Mouse (Mus musculus) lung, postnatal 0 days (tissue): ENCODE data around the gene 3110082I17Rik. TPM values are rescaled to one million over a fixed set of nuclear protein-coding genes. Genes with fewer than 3 reads are reported as not detected.

ENCODE experiments used
- ATAC-seq: fragments of 200-750 bp; cut with Nextera tagmentation; 2 replicates; pipeline ENCODE4 v1.8.0; 2017; ENCODE audit warnings: moderate library complexity
- DNase-seq: peaks from one replicate; pipeline ENCODE4 v3.0.0-alpha.2; 2016; ENCODE audit warnings: low spot score
- H3K27ac ChIP-seq: fragments of 300-500 bp; sonication (generic); 2 replicates; pipeline ENCODE4 v1.5.1; 2014; ENCODE audit warnings: antibody characterized with exemption, mild to moderate bottlenecking, low read length, mixed read lengths
- H3K27me3 ChIP-seq: fragments of 300-500 bp; sonication (generic); replicated peaks from 2 replicates; pipeline ENCODE4 v1.6.1; 2014; ENCODE audit warnings: low read length, mixed read lengths; ENCODE audit not compliant: insufficient read depth
- H3K36me3 ChIP-seq: fragments of 300-500 bp; sonication (generic); 2 replicates; pipeline ENCODE4 v1.6.1; 2014; ENCODE audit warnings: low read length, mixed read lengths; ENCODE audit not compliant: insufficient read depth
- H3K4me1 ChIP-seq: fragments of 300-500 bp; sonication (generic); 2 replicates; pipeline ENCODE4 v1.6.1; 2014; ENCODE audit warnings: antibody characterized with exemption, low read depth, low read length, mixed read lengths; ENCODE audit not compliant: insufficient read depth
- H3K4me2 ChIP-seq: fragments of 300-500 bp; sonication (generic); replicated peaks from 2 replicates; pipeline ENCODE4 v1.6.1; 2014; ENCODE audit warnings: low read depth, mild to moderate bottlenecking, low read length, moderate library complexity, mixed read lengths
- H3K4me3 ChIP-seq: fragments of 300-500 bp; sonication (generic); 2 replicates; pipeline ENCODE4 v1.5.1; 2014; ENCODE audit warnings: low read depth, low read length
- H3K9ac ChIP-seq: fragments of 300-500 bp; sonication (generic); replicated peaks from 2 replicates; pipeline ENCODE4 v1.6.1; 2014; ENCODE audit warnings: low read depth, mild to moderate bottlenecking
- H3K9me3 ChIP-seq: fragments of 300-500 bp; sonication (generic); 2 replicates; pipeline ENCODE4 v1.6.1; 2016; ENCODE audit warnings: low read length, mixed read lengths
- CTCF ChIP-seq: IDR thresholded peaks from 2 replicates; pipeline ENCODE4 v1.5.1; 2016; ENCODE audit warnings: antibody characterized with exemption, mild to moderate bottlenecking
- EP300 ChIP-seq: IDR thresholded peaks from 2 replicates; pipeline ENCODE4 v1.6.1; 2016; ENCODE audit warnings: antibody characterized with exemption, mild to moderate bottlenecking, control low read depth
- WGBS: fragments of 180-500 bp; shearing (Covaris S2); extraction: QIAGEN DNeasy Blood & Tissue Kit; methylation state at CpG from one replicate; pipeline ENCODE4 v1.1.7; 2014; 5-methylcytosine and 5-hydroxymethylcytosine counted together
- polyA plus RNA-seq: library from polyadenylated mRNA; unstranded; fragments of >200 nt; fragmentation: Nextera tagmentation; extraction: Ambion mirVana; gene quantifications from 2 replicates; pipeline ENCODE4 v1.2.1, GENCODE M21; 2015

The 3110082I17Rik gene
- polyA plus RNA-seq, 1 experiment from 2014 or later = 16.1 TPM

- Histone ChIP-seq H3K4me1 (peaks cover 9% of the 10 kb centered on the region; the same call in 1 of the 2 replicates), H3K9ac (no peak overlapping the region), H3K27me3 (no peaks in the 10 kb centered on the region), H3K9me3 (no peaks in the 10 kb centered on the region), H3K4me2 (peak overlapping the region; percentile 33; the same call in 1 of the 2 replicates), H3K4me3 (no peak overlapping the region), H3K36me3 (no peaks in the 10 kb centered on the region), H3K27ac (peak overlapping the region; percentile 86)
- no peak for TF ChIP-seq CTCF
- TF ChIP-seq EP300 = no peak
- ATAC-seq (no peak), DNase-seq (peak; percentile 24)
- WGBS = 39% methylated on average over 7 of the region's 7 CpGs
Measured at GRCm38 (mm10) chr5:139363858-139364257, 96.5 kb downstream of the 3110082I17Rik start.

DNA sequence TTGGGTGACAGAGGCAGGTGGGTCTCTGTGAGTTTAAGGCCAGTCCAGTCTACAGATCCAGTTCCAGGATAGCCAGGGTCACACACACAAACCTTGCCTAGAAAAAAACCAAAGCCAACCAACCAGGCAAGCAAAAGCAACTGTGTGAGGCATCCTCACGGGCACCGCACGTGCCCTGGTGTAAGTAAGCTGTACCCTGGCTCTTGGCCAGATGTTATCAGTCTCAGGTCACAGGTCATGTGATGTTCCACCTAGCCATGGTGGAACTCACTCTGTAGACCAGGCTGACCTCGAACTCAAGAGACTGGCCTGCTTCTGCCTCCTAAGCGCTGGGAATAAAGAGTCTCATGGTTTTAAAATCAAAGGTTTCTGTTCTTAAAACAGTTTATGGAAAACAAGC is 101.1 kb downstream of the 3110082I17Rik start:
- no peak overlapping the region for H3K4me2 ChIP-seq
- DNase-seq = no peak
- H3K4me3 ChIP-seq = no peak overlapping the region
- no peak overlapping the region for H3K9ac ChIP-seq
- no peak overlapping the region for H3K27ac ChIP-seq
- no peaks in the 10 kb centered on the region for H3K36me3 ChIP-seq
- peaks cover under 1% of the 10 kb centered on the region; the same call in 1 of the 2 replicates for H3K4me1 ChIP-seq
- no peak for ATAC-seq
- H3K27me3 ChIP-seq = no peaks in the 10 kb centered on the region
- no peak for TF ChIP-seq EP300
- TF ChIP-seq CTCF = no peak
- H3K9me3 ChIP-seq = no peaks in the 10 kb centered on the region
- 87% methylated on average over 5 of the region's 5 CpGs for WGBS

DNA sequence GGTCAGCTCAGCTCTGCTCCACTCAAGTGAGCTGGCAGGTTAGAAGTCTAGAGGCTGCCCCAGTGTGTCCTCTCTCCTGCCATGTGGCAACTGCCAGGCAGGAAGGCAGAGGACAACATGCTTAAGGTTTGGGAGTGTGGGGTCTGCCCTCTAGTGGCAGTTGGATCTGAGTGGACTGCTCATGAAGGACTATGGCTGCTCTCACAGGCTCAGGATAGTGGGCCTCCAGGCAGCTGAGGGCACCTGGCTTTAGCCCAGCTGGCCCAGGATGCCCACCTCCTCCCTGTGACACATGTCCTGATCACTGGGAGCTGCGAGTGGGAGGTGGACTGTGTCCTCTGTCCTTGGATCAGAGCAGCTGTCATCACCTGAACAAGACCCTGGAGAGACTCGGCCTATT is 101.7 kb downstream of the 3110082I17Rik start:
- WGBS = 73% methylated on average over 2 of the region's 2 CpGs
- Histone ChIP-seq H3K27ac (no peak overlapping the region), H3K4me2 (no peak overlapping the region), H3K4me3 (no peak overlapping the region), H3K9ac (no peak overlapping the region), H3K4me1 (no peaks in the 10 kb centered on the region), H3K27me3 (no peaks in the 10 kb centered on the region), H3K9me3 (no peaks in the 10 kb centered on the region), H3K36me3 (no peaks in the 10 kb centered on the region)
- peak; percentile 41 for ATAC-seq
- DNase-seq = peak; percentile 56
- no peak for TF ChIP-seq EP300
- peak; percentile 80 for TF ChIP-seq CTCF

GRCm38 (mm10) chr5:139355235-139355772 is 105.0 kb downstream of the 3110082I17Rik start:
- no peaks in the 10 kb centered on the region for H3K9me3 ChIP-seq
- H3K27ac ChIP-seq = no peak overlapping the region
- DNase-seq (peak; percentile 77), ATAC-seq (0 out of 2 replicates have a peak, but pooled peaks have one; percentile 37)
- H3K4me3 ChIP-seq = no peak overlapping the region
- no peaks in the 10 kb centered on the region for H3K4me1 ChIP-seq
- WGBS = 33% methylated on average over 19 of the region's 19 CpGs
- H3K9ac ChIP-seq = no peak overlapping the region
- TF ChIP-seq EP300 (no peak), CTCF (peak; percentile 99)
- no peak overlapping the region for H3K4me2 ChIP-seq
- H3K27me3 ChIP-seq = no peaks in the 10 kb centered on the region
- H3K36me3 ChIP-seq = no peaks in the 10 kb centered on the region

- ATAC-seq = no peak; the same call in 1 of the 2 replicates
- Histone ChIP-seq H3K9ac (no peak overlapping the region), H3K4me3 (no peak overlapping the region), H3K27ac (no peak overlapping the region), H3K4me1 (no peaks in the 10 kb centered on the region), H3K36me3 (no peaks in the 10 kb centered on the region), H3K27me3 (no peaks in the 10 kb centered on the region), H3K4me2 (no peak overlapping the region), H3K9me3 (no peaks in the 10 kb centered on the region)
- 80% methylated on average over 11 of the region's 11 CpGs for WGBS
- DNase-seq = no peak
- no peak for TF ChIP-seq EP300
- no peak for TF ChIP-seq CTCF
Measured at GRCm38 (mm10) chr5:139353946-139354345, 106.4 kb downstream of the 3110082I17Rik start.

GRCm38 (mm10) chr5:139353496-139353895 is 106.8 kb downstream of the 3110082I17Rik start:
- DNase-seq = peak; percentile 58
- WGBS = 42% methylated on average over 10 of the region's 10 CpGs
- H3K9ac ChIP-seq = no peak overlapping the region
- no peaks in the 10 kb centered on the region for H3K27me3 ChIP-seq
- H3K27ac ChIP-seq = no peak overlapping the region
- no peak for TF ChIP-seq EP300
- TF ChIP-seq CTCF = peak; percentile 54
- H3K4me1 ChIP-seq = no peaks in the 10 kb centered on the region
- ATAC-seq = no peak; the same call in 1 of the 2 replicates
- no peak overlapping the region for H3K4me2 ChIP-seq
- no peaks in the 10 kb centered on the region for H3K9me3 ChIP-seq
- no peak overlapping the region for H3K4me3 ChIP-seq
- no peaks in the 10 kb centered on the region for H3K36me3 ChIP-seq

DNA sequence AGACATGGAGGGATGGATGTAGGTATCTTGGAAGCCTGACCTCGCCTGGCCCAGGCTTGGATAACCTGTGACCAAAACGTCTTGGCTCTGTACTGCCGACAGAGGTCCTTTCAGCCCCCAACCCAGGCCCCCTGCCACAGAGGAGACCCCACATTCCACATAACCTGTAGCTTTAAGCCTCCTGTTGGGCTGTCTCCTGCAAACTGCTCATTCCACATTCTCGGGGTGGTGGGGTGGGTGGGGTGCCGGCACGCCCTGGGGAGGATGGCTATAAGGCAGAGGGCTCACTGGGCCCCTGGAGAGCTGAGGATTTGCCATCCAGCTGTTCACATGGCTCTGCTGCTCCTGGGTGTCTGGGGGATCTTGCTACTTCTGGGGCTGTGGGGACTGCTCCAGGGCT is 108.0 kb downstream of the 3110082I17Rik start, which contains the start of gene Cyp2w1:
Gene Cyp2w1, plus strand, starts transcription at position 301 of the 400 bp plus-strand sequence.
- H3K4me2 ChIP-seq = no peak within 1 kb of the TSS
- no peak for DNase-seq
- no peaks in the 10 kb centered on the region for H3K36me3 ChIP-seq
- H3K4me1 ChIP-seq = no peaks in the 10 kb centered on the region
- no peak within 1 kb of the TSS for H3K4me3 ChIP-seq
- no peak for ATAC-seq
- no peak within 1 kb of the TSS for H3K27ac ChIP-seq
- H3K27me3 ChIP-seq = no peaks in the 10 kb centered on the region
- H3K9me3 ChIP-seq = no peaks in the 10 kb centered on the region
- TF ChIP-seq CTCF (no peak), EP300 (no peak)
- 45% methylated on average over 6 of the region's 6 CpGs for whole genome bisulfite sequencing
- H3K9ac ChIP-seq = no peak within 1 kb of the TSS
